Mouse (Mus musculus) MEL (cell line): ENCODE data around the gene Gm28048. TPM values are rescaled to one million over a fixed set of nuclear protein-coding genes. Genes with fewer than 3 reads are reported as not detected.
A peak's percentile ranks its signal among the peaks of the same experiment; 100 is the strongest.

Experiments used
- DNase-seq: peaks from one replicate; pipeline ENCODE4 v3.0.0; 2011; ENCODE audit warnings: low read depth, low spot score
- H3K27ac ChIP-seq: 2 replicates; pipeline ENCODE4 v1.5.1; 2012; ENCODE audit warnings: low read depth, mild to moderate bottlenecking, control low read depth, low read length, moderate library complexity; ENCODE audit not compliant: control insufficient read depth
- H3K27me3 ChIP-seq, 2 experiments: fragments of 150-350 bp in 1 of 2; sonication (generic) in 1 of 2; 2 replicates each; pipeline ENCODE4 v1.6.1; 2012; ENCODE audit warnings: low read length in 2 of 2, mild to moderate bottlenecking in 2 of 2, improper control_type of control experiment in 1 of 2, moderate library complexity in 1 of 2; ENCODE audit not compliant: insufficient read depth in 2 of 2, control insufficient read depth in 1 of 2
- H3K36me3 ChIP-seq, 2 experiments: 2 replicates each; pipeline ENCODE4 v1.6.1; 2012 to 2014; ENCODE audit warnings: low read length in 2 of 2, improper control_type of control experiment in 1 of 2, inconsistent platforms in 1 of 2, mild to moderate bottlenecking in 1 of 2; ENCODE audit not compliant: insufficient read depth in 2 of 2, control insufficient read depth in 1 of 2
- H3K4me1 ChIP-seq, 2 experiments: fragments of 150-350 bp in 1 of 2; sonication (generic) in 1 of 2; 2 replicates each; pipeline ENCODE4 v1.6.1; 2012; ENCODE audit warnings: low read length in 2 of 2, improper control_type of control experiment in 1 of 2, mild to moderate bottlenecking in 1 of 2; ENCODE audit not compliant: insufficient read depth in 2 of 2, control insufficient read depth in 1 of 2
- H3K4me3 ChIP-seq, 2 experiments: fragments of 150-350 bp in 1 of 2; sonication (generic) in 1 of 2; 2 replicates each; pipeline ENCODE4 v1.5.1; 2012; ENCODE audit warnings: low read depth in 2 of 2, low read length in 2 of 2, mild to moderate bottlenecking in 2 of 2, moderate library complexity in 2 of 2, control low read depth in 1 of 2, improper control_type of control experiment in 1 of 2; ENCODE audit not compliant: control insufficient read depth in 1 of 2, insufficient read depth in 1 of 2
- H3K79me2 ChIP-seq: 2 replicates; pipeline ENCODE4 v1.6.1; 2012; ENCODE audit warnings: mild to moderate bottlenecking, low read length, moderate library complexity; ENCODE audit not compliant: control insufficient read depth, poor library complexity, insufficient read depth
- H3K9ac ChIP-seq: 2 replicates; pipeline ENCODE4 v1.6.1; 2012; ENCODE audit warnings: low read depth, mild to moderate bottlenecking, control low read depth, low read length, moderate library complexity; ENCODE audit not compliant: control insufficient read depth, poor library complexity, severe bottlenecking
- H3K9me3 ChIP-seq: fragments of 150-350 bp; sonication (generic); replicated peaks from 2 replicates; pipeline ENCODE4 v1.6.1; 2012; ENCODE audit warnings: mild to moderate bottlenecking, low read length, improper control_type of control experiment, moderate library complexity; ENCODE audit not compliant: insufficient read depth
- CHD1 ChIP-seq: IDR thresholded peaks from 2 replicates; pipeline ENCODE4 v1.6.1; 2012; ENCODE audit warnings: low read depth, mild to moderate bottlenecking, inconsistent platforms, low read length, improper control_type of control experiment
- CHD2 ChIP-seq: IDR thresholded peaks from 2 replicates; pipeline ENCODE4 v1.6.1; 2011; ENCODE audit warnings: low read length, improper control_type of control experiment
- CTCF ChIP-seq, 3 experiments: IDR thresholded peaks in 2 of 3; conservative IDR thresholded peaks in 1 of 3; 2 replicates each; pipeline ENCODE4 v1.5.1; 2011 to 2012; ENCODE audit warnings: low read length in 3 of 3, low read depth in 2 of 3, mild to moderate bottlenecking in 2 of 3, improper control_type of control experiment in 1 of 3, inconsistent platforms in 1 of 3, mixed read lengths in 1 of 3, moderate library complexity in 1 of 3; ENCODE audit not compliant: control insufficient read depth in 1 of 3, insufficient read depth in 1 of 3, poor library complexity in 1 of 3, severe bottlenecking in 1 of 3
- E2F4 ChIP-seq: IDR thresholded peaks from 2 replicates; pipeline ENCODE4 v1.6.1; 2011; ENCODE audit warnings: low read depth, low read length, improper control_type of control experiment, borderline replicate concordance
- GABPA ChIP-seq: IDR thresholded peaks from 2 replicates; pipeline ENCODE4 v1.6.1; 2012; ENCODE audit warnings: low read depth, mild to moderate bottlenecking, inconsistent platforms, low read length, improper control_type of control experiment, moderate library complexity
- HCFC1 ChIP-seq: IDR thresholded peaks from 2 replicates; pipeline ENCODE4 v1.6.1; 2012; ENCODE audit warnings: low read depth, mild to moderate bottlenecking, inconsistent platforms, low read length, improper control_type of control experiment, moderate library complexity
- JUND ChIP-seq: IDR thresholded peaks from 2 replicates; pipeline ENCODE4 v1.6.1; 2011; ENCODE audit warnings: low read depth, mild to moderate bottlenecking, improper control_type of control experiment, low read length
- MAFK ChIP-seq: IDR thresholded peaks from 2 replicates; pipeline ENCODE4 v1.6.1; 2011; ENCODE audit warnings: low read depth, mild to moderate bottlenecking, low read length, improper control_type of control experiment, borderline replicate concordance
- MAX ChIP-seq: IDR thresholded peaks from 2 replicates; pipeline ENCODE4 v1.6.1; 2011; ENCODE audit warnings: low read length, improper control_type of control experiment
- MEF2A ChIP-seq: IDR thresholded peaks from 2 replicates; pipeline ENCODE4 v1.6.1; 2014; ENCODE audit warnings: low read depth, mild to moderate bottlenecking, inconsistent platforms, low read length, improper control_type of control experiment; ENCODE audit not compliant: poor library complexity, insufficient replicate concordance, severe bottlenecking; ENCODE audit errors: extremely low read depth
- NRF1 ChIP-seq: IDR thresholded peaks from 2 replicates; pipeline ENCODE4 v1.6.1; 2014; ENCODE audit warnings: low read depth, mild to moderate bottlenecking, inconsistent platforms, low read length, improper control_type of control experiment, moderate library complexity; ENCODE audit not compliant: poor library complexity, insufficient read depth, severe bottlenecking
- POLR2AphosphoS2 ChIP-seq: IDR thresholded peaks from 2 replicates; pipeline ENCODE4 v1.6.1; 2011; ENCODE audit warnings: low read length, improper control_type of control experiment
- POLR2AphosphoS5 ChIP-seq: IDR thresholded peaks from 2 replicates; pipeline ENCODE4 v1.6.1; 2012; ENCODE audit warnings: low read depth, borderline replicate concordance, mild to moderate bottlenecking, inconsistent platforms, low read length, moderate library complexity, mixed read lengths
- RCOR1 ChIP-seq: IDR thresholded peaks from 2 replicates; pipeline ENCODE4 v1.6.1; 2012; ENCODE audit warnings: low read depth, mild to moderate bottlenecking, inconsistent platforms, low read length, improper control_type of control experiment
- SIN3A ChIP-seq: IDR thresholded peaks from 2 replicates; pipeline ENCODE4 v1.6.1; 2012; ENCODE audit warnings: low read length, improper control_type of control experiment, inconsistent platforms
- TAL1 ChIP-seq: IDR thresholded peaks from 2 replicates; pipeline ENCODE4 v1.6.1; 2012; ENCODE audit warnings: mild to moderate bottlenecking, inconsistent platforms, low read length, moderate library complexity, mixed read lengths
- TCF12 ChIP-seq: IDR thresholded peaks from 2 replicates; pipeline ENCODE4 v1.6.1; 2014; ENCODE audit warnings: low read depth, mild to moderate bottlenecking, inconsistent platforms, low read length, improper control_type of control experiment, moderate library complexity
- ZNF384 ChIP-seq: IDR thresholded peaks from 2 replicates; pipeline ENCODE4 v1.6.1; 2012; ENCODE audit warnings: low read depth, mild to moderate bottlenecking, inconsistent platforms, low read length, improper control_type of control experiment
- polyA plus RNA-seq, 2 experiments: library from polyadenylated mRNA; stranded (reverse) in 1 of 2; unstranded in 1 of 2; fragments of >175 nt in 1 of 2; fragments of >200 nt in 1 of 2; gene quantifications; 2 replicates each; pipeline versions ENCODE4 v1.2.1 to v1.2.4; 2012; ENCODE audit warnings: low replicate concordance in 2 of 2, low read depth in 1 of 2; ENCODE audit not compliant: insufficient read length in 2 of 2, insufficient read depth in 1 of 2, missing spikeins in 1 of 2
- total RNA-seq: library from RNA; depleted of rRNA; stranded (reverse); fragments of 300-350 nt; gene quantifications from 2 replicates; pipeline ENCODE4 v1.2.3, GENCODE M21; 2012

Gm28048 gene
- total and polyA plus RNA-seq, 3 experiments = 8.6 to 15.0 TPM; not detected in 1

DNA sequence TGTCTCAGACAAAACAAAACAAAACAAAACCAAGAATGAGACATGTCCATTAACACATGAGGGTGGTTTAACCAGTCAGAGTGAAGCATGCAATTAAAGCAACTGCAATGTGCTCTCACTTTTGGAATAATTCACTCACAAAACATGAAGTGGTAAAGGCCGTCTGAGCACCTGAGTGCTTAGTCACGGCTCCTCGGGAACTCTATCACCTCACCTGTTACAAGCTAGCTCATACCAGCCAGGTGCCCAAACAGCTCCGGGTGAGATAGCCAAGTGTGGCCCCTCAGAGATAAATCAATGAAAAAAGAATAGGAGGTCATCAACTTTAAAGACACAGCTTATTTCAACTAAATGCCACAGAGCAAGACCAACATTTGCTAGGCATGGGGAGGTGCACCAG is 127.3 kb downstream of the Gm28048 start:
- Histone ChIP-seq H3K9me3 (no peaks in the 10 kb centered on the region), H3K9ac (no peak overlapping the region), H3K27me3 (no peaks in the 10 kb centered on the region), H3K4me3 (no peak overlapping the region), H3K36me3 (peaks cover 2 to 58% of the 10 kb centered on the region in 2 experiments; a peak in 3 of 4 replicates), H3K4me1 (peaks cover 40 to 46% of the 10 kb centered on the region in 2 experiments), H3K27ac (no peak overlapping the region), H3K79me2 (peaks cover 84% of the 10 kb centered on the region)
- TF ChIP-seq MEF2A = no peak
- TF ChIP-seq TCF12 = no peak
- no peak for TF ChIP-seq HCFC1
- TF ChIP-seq JUND = no peak
- TF ChIP-seq NRF1 = no peak
- no peak for DNase-seq

DNA sequence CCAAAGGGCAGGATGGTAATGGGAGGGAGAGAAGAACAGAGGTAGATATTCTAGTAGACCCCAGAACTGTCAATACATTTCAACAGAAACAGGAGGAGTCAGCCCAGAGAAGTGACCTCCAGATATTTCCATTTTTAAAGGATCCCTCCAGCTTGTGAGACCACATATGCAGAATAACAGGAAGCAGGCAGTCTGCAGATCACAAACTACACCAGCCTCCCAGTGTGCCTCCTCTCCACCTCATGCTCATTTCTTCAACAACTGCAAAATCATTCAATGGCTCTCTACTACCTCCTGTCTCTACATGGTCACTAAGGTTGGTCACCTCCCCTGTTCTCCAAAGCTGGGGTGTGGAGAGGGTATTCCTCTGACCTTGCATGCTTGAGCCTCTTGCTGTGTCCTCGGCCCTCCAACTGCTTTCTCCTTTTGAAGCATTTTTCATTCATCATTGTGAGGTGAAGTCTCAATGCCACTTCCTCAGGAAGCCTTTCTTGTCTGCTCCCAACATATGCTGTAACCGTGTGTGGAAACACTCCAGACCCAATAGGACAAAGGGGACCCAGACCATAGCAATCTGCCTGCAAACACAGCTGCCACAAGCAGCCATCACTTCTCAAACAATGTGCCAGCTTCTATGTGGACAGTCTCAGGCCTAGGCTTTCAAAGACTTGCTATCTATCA is 128.3 kb downstream of the Gm28048 start:
- Histone ChIP-seq H3K36me3 (peaks cover 2 to 66% of the 10 kb centered on the region in 2 experiments; a peak in 3 of 4 replicates), H3K4me1 (peaks cover 46 to 47% of the 10 kb centered on the region in 2 experiments), H3K4me3 (no peak overlapping the region), H3K9me3 (no peaks in the 10 kb centered on the region), H3K27me3 (no peaks in the 10 kb centered on the region), H3K27ac (no peak overlapping the region), H3K9ac (no peak overlapping the region), H3K79me2 (peaks cover 81% of the 10 kb centered on the region)
- TF ChIP-seq SIN3A (no peak), POLR2AphosphoS2 (no peak), TAL1 (no peak), E2F4 (no peak), ZNF384 (no peak)
- DNase-seq = peak; percentile 41

DNA sequence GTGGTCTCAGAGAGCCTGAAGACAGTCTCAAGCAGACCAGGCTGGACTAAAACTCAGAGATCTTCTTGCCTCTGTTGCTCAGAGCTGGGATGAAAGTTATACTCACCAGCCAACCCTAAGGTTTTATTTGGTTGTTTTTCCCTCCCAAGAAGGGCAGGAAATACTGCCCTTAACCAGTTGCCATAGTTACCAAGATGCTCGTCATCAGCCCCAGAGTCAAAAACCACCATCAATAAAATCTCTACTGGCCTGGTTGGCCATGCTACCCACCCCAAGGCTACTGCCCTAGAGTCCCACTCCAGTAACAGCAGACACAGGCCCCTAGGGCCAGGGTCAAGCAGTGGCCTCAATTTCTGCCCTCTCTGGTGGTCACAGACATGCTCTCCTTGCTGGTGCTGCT is 129.4 kb downstream of the Gm28048 start:
- TF ChIP-seq CHD1 (no peak), CHD2 (no peak), ZNF384 (no peak), CTCF (IDR thresholded peaks at IDR 0.05 in 2 of 3, conservative IDR thresholded peaks at IDR 0.05 in 1 of 3; ENCODE audit: control insufficient read depth in 1 of 3, insufficient read depth in 1 of 3, low read depth in 2 of 3, low read length in 3 of 3, poor library complexity in 1 of 3, severe bottlenecking in 1 of 3) (no peak), RCOR1 (no peak), MAX (no peak), MAFK (no peak), POLR2AphosphoS5 (no peak), GABPA (no peak), NRF1 (no peak), POLR2AphosphoS2 (no peak)
- no peak for DNase-seq
- Histone ChIP-seq H3K27me3 (no peaks in the 10 kb centered on the region), H3K9ac (no peak overlapping the region), H3K9me3 (no peaks in the 10 kb centered on the region), H3K27ac (no peak overlapping the region), H3K79me2 (peaks cover 74% of the 10 kb centered on the region), H3K36me3 (peaks cover 2 to 75% of the 10 kb centered on the region in 2 experiments; a peak in 3 of 4 replicates), H3K4me1 (peaks cover 52% of the 10 kb centered on the region in 2 experiments), H3K4me3 (no peak overlapping the region)
